Mouse (Mus musculus) embryonic facial prominence, embryonic 13.5 days (tissue): ENCODE data around the gene Gm6583. TPM values are rescaled to one million over a fixed set of nuclear protein-coding genes. Genes with fewer than 3 reads are reported as not detected.

ENCODE experiments used
- ATAC-seq: fragments of 200-750 bp; cut with Nextera tagmentation; 2 replicates; pipeline ENCODE4 v1.8.0; 2017; ENCODE audit warnings: low read depth; ENCODE audit not compliant: insufficient number of reproducible peaks, insufficient read depth, low FRiP score, low TSS enrichment
- H3K27ac ChIP-seq: fragments of 300-500 bp; sonication (generic); 2 replicates; pipeline ENCODE4 v1.5.1; 2015; ENCODE audit warnings: moderate library complexity, mild to moderate bottlenecking, inconsistent platforms
- H3K27me3 ChIP-seq: fragments of 300-500 bp; sonication (generic); 2 replicates; pipeline ENCODE4 v1.6.1; 2015; ENCODE audit warnings: mild to moderate bottlenecking, inconsistent platforms
- H3K36me3 ChIP-seq: fragments of 300-500 bp; sonication (generic); 2 replicates; pipeline ENCODE4 v1.6.1; 2015; ENCODE audit warnings: mild to moderate bottlenecking, inconsistent platforms
- H3K4me1 ChIP-seq: fragments of 300-500 bp; sonication (generic); 2 replicates; pipeline ENCODE4 v1.6.1; 2015; ENCODE audit warnings: inconsistent platforms
- H3K4me2 ChIP-seq: fragments of 300-500 bp; sonication (generic); 2 replicates; pipeline ENCODE4 v1.6.1; 2015; ENCODE audit warnings: moderate library complexity, mild to moderate bottlenecking, inconsistent platforms
- H3K4me3 ChIP-seq: fragments of 300-500 bp; sonication (generic); 2 replicates; pipeline ENCODE4 v1.5.1; 2015; ENCODE audit warnings: mild to moderate bottlenecking, inconsistent platforms
- H3K9ac ChIP-seq: fragments of 300-500 bp; sonication (generic); 2 replicates; pipeline ENCODE4 v1.6.1; 2015; ENCODE audit warnings: mild to moderate bottlenecking, inconsistent platforms
- H3K9me3 ChIP-seq: fragments of 300-500 bp; sonication (generic); 2 replicates; pipeline ENCODE4 v1.6.1; 2016; ENCODE audit warnings: inconsistent platforms
- WGBS: fragments of 180-500 bp; shearing (Covaris S2); methylation state at CpG from one replicate; pipeline ENCODE4 v1.1.7; 2015; ENCODE audit warnings: mixed read lengths; 5-methylcytosine and 5-hydroxymethylcytosine counted together
- polyA plus RNA-seq: library from polyadenylated mRNA; unstranded; fragments of >200 nt; fragmentation: Nextera tagmentation; extraction: Ambion mirVana; gene quantifications from 2 replicates; pipeline ENCODE4 v1.2.1, GENCODE M21; 2015

Gm6583 gene
- polyA plus RNA-seq, 1 experiment from 2014 or later: 0.18 TPM

- Histone ChIP-seq H3K9ac (no peak overlapping the region), H3K9me3 (no peaks in the 10 kb centered on the region), H3K4me2 (no peak overlapping the region), H3K27ac (no peak overlapping the region), H3K36me3 (peaks cover 33% of the 10 kb centered on the region), H3K4me1 (peaks cover 14% of the 10 kb centered on the region; the same call in 1 of the 2 replicates), H3K27me3 (peaks cover 6% of the 10 kb centered on the region; the same call in 1 of the 2 replicates), H3K4me3 (no peak overlapping the region)
- 88% methylated on average over 13 of the region's 13 CpGs for WGBS
- ATAC-seq: no peak
These were observed 29.1 kb upstream of the Gm6583 start for GRCm38 (mm10) chr5:112384805-112385472.

GRCm38 (mm10) chr5:112382641-112383330 is 27.0 kb upstream of the Gm6583 start:
- Histone ChIP-seq H3K4me3 (no peak overlapping the region), H3K4me2 (no peak overlapping the region), H3K9ac (no peak overlapping the region), H3K27ac (peak overlapping the region; percentile 72), H3K9me3 (no peaks in the 10 kb centered on the region), H3K27me3 (no peaks in the 10 kb centered on the region), H3K36me3 (peaks cover 46% of the 10 kb centered on the region), H3K4me1 (peaks cover 14% of the 10 kb centered on the region; the same call in 1 of the 2 replicates)
- 0 out of 2 replicates have a peak, but pooled peaks have one; percentile 21 for ATAC-seq
- WGBS: 49% methylated on average over 17 of the region's 17 CpGs

- H3K36me3 ChIP-seq: peaks cover 52% of the 10 kb centered on the region
- H3K4me3 ChIP-seq: no peak overlapping the region
- no peaks in the 10 kb centered on the region for H3K27me3 ChIP-seq
- peak overlapping the region; percentile 72 for H3K27ac ChIP-seq
- 59% methylated on average over 8 of the region's 9 CpGs for WGBS
- peaks cover 14% of the 10 kb centered on the region; the same call in 1 of the 2 replicates for H3K4me1 ChIP-seq
- no peak overlapping the region for H3K4me2 ChIP-seq
- H3K9me3 ChIP-seq: no peaks in the 10 kb centered on the region
- H3K9ac ChIP-seq: no peak overlapping the region
- no peak for ATAC-seq
These were observed 26.2 kb upstream of the Gm6583 start for GRCm38 (mm10) chr5:112382042-112382441.

DNA sequence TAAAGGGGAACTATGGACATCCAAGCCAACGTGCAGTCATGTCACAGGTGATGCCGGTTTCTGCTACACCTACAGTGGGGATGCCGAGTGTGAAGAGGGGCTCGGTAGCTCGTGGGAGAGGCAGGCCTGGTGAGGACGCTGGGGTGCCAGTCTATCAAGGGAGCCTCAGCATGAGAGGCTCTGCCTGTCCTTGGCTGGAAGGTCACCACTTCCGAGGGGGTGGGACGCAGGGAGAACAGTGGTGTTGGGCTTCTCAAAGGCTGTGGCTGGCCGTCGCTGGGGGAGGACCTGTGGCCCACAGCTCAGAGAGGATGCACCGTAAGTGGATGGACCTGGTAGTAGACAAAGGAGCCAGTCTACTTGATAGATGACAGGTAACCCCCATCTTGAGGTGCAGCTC is 25.3 kb upstream of the Gm6583 start:
- no peak overlapping the region for H3K27ac ChIP-seq
- no peaks in the 10 kb centered on the region for H3K27me3 ChIP-seq
- H3K4me2 ChIP-seq: no peak overlapping the region
- ATAC-seq: no peak
- H3K4me1 ChIP-seq: peaks cover 14% of the 10 kb centered on the region; the same call in 1 of the 2 replicates
- H3K9ac ChIP-seq: no peak overlapping the region
- H3K36me3 ChIP-seq: peaks cover 53% of the 10 kb centered on the region
- no peak overlapping the region for H3K4me3 ChIP-seq
- 85% methylated on average over 11 of the region's 11 CpGs for whole genome bisulfite sequencing
- H3K9me3 ChIP-seq: no peaks in the 10 kb centered on the region

- Histone ChIP-seq H3K4me1 (peaks cover 14% of the 10 kb centered on the region; the same call in 1 of the 2 replicates), H3K9ac (no peak overlapping the region), H3K4me3 (no peak overlapping the region), H3K4me2 (no peak overlapping the region), H3K36me3 (peaks cover 63% of the 10 kb centered on the region), H3K27me3 (no peaks in the 10 kb centered on the region), H3K9me3 (no peaks in the 10 kb centered on the region), H3K27ac (no peak overlapping the region)
- ATAC-seq: no peak
- 78% methylated on average over 6 of the region's 6 CpGs for WGBS
These were observed 22.9 kb upstream of the Gm6583 start for GRCm38 (mm10) chr5:112378716-112379115.

GRCm38 (mm10) chr5:112377380-112377779 is 21.5 kb upstream of the Gm6583 start:
- Histone ChIP-seq H3K4me3 (no peak overlapping the region), H3K27me3 (no peaks in the 10 kb centered on the region), H3K27ac (no peak overlapping the region), H3K9ac (no peak overlapping the region), H3K9me3 (no peaks in the 10 kb centered on the region), H3K4me2 (no peak overlapping the region), H3K4me1 (peaks cover 6% of the 10 kb centered on the region; the same call in 1 of the 2 replicates), H3K36me3 (peaks cover 76% of the 10 kb centered on the region)
- WGBS: 100% methylated on average over 1 of the region's 1 CpGs
- ATAC-seq: no peak

DNA sequence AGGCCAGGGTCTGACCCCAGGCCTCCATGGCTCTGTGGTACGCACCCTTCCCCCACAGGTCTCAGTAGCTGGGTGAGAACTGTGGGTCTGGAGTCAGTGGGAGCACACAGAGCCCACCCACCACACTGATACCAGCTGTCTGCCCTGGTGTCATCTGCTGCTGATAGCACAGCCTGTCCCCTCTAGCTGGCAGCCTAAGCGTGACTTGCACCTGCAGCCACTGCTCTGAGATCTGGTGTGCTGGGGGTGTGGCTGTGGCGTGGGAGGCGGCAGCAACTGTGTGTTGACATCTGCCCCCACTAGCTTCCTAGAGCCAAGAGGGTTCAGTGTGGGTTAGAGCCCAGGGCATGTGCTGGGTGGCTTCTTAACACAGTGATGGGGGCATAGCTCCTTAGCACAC is 20.3 kb upstream of the Gm6583 start:
- Histone ChIP-seq H3K27ac (no peak overlapping the region), H3K27me3 (no peaks in the 10 kb centered on the region), H3K9ac (no peak overlapping the region), H3K4me2 (no peak overlapping the region), H3K36me3 (peaks cover 87% of the 10 kb centered on the region), H3K4me1 (no peaks in the 10 kb centered on the region), H3K4me3 (no peak overlapping the region), H3K9me3 (no peaks in the 10 kb centered on the region)
- ATAC-seq: no peak
- 84% methylated on average over 4 of the region's 4 CpGs for WGBS

- Histone ChIP-seq H3K4me2 (no peak overlapping the region), H3K27ac (no peak overlapping the region), H3K4me3 (no peak overlapping the region), H3K4me1 (no peaks in the 10 kb centered on the region), H3K36me3 (peaks cover 95% of the 10 kb centered on the region), H3K27me3 (no peaks in the 10 kb centered on the region), H3K9me3 (no peaks in the 10 kb centered on the region), H3K9ac (no peak overlapping the region)
- 63% methylated on average over 7 of the region's 7 CpGs for WGBS
- no peak for ATAC-seq
These were observed 16.1 kb upstream of the Gm6583 start for GRCm38 (mm10) chr5:112371933-112372332.

DNA sequence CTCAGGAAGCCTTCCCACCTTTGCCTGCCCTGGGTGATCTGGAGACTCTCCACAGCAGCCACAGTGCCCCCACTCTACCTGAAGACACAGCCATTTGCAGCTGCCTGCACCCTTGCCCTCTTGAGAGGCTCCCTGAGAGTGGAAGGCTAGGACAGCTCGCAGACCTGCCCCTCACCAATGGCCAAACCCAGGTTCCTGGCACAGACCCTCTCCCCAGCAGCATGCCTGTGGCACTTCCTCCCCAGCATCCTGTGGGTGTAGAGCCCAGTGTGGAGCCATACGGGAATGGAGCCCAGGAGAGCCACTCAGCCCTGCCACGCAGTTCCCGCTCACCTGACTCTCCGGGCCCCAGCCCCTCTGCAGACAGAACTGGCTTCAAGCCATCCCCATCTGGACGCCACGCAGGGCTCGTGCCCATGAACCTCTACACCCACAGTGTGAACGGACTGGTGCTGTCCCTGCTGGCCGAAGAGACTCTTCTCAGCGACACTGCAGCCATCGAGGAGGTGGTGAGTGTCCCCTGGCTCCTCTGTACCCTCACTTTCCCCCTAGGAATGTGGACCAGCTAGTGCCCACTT is 14.5 kb upstream of the Gm6583 start:
- H3K27me3 ChIP-seq: no peaks in the 10 kb centered on the region
- no peak overlapping the region for H3K4me2 ChIP-seq
- no peaks in the 10 kb centered on the region for H3K9me3 ChIP-seq
- no peak overlapping the region for H3K9ac ChIP-seq
- 93% methylated on average over 12 of the region's 12 CpGs for WGBS
- H3K36me3 ChIP-seq: peaks cover 93% of the 10 kb centered on the region
- no peaks in the 10 kb centered on the region for H3K4me1 ChIP-seq
- no peak overlapping the region for H3K4me3 ChIP-seq
- ATAC-seq: no peak
- no peak overlapping the region; the same call in 1 of the 2 replicates for H3K27ac ChIP-seq

GRCm38 (mm10) chr5:112369326-112369725 is 13.5 kb upstream of the Gm6583 start:
- H3K9me3 ChIP-seq: no peaks in the 10 kb centered on the region
- WGBS: 93% methylated on average over 13 of the region's 13 CpGs
- no peak overlapping the region for H3K27ac ChIP-seq
- H3K4me1 ChIP-seq: no peaks in the 10 kb centered on the region
- H3K27me3 ChIP-seq: no peaks in the 10 kb centered on the region
- H3K4me2 ChIP-seq: no peak overlapping the region
- no peak for ATAC-seq
- no peak overlapping the region for H3K4me3 ChIP-seq
- H3K36me3 ChIP-seq: peaks cover 93% of the 10 kb centered on the region
- H3K9ac ChIP-seq: no peak overlapping the region

DNA sequence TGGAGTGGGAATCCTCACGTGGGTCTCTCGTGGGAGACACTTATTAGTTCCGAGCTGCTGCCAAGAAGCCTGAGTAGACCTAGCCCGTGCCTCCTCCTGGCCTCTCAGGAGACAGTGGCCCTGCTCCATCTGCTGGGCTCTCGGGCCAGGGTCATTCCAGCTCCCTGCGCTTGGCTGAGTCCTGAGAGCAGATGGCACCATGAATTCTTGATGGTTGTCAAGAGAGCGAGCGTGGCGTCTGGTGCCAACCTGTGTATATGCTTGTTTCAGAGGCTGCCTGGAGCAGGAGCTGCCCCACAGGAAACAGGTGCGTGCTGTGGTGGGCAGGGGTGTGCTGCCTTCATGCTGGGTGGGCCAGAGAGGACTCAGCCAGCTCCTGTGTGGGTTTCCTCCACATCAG is 12.8 kb upstream of the Gm6583 start:
- WGBS: 93% methylated on average over 10 of the region's 10 CpGs
- no peak overlapping the region for H3K4me2 ChIP-seq
- H3K36me3 ChIP-seq: peaks cover 93% of the 10 kb centered on the region
- H3K27me3 ChIP-seq: no peaks in the 10 kb centered on the region
- H3K4me1 ChIP-seq: no peaks in the 10 kb centered on the region
- H3K9ac ChIP-seq: no peak overlapping the region
- H3K27ac ChIP-seq: no peak overlapping the region
- no peak overlapping the region for H3K4me3 ChIP-seq
- no peaks in the 10 kb centered on the region for H3K9me3 ChIP-seq
- ATAC-seq: no peak

- Histone ChIP-seq H3K4me2 (no peak overlapping the region), H3K4me1 (no peaks in the 10 kb centered on the region), H3K9me3 (no peaks in the 10 kb centered on the region), H3K27me3 (no peaks in the 10 kb centered on the region), H3K4me3 (no peak overlapping the region), H3K27ac (no peak overlapping the region; the same call in 1 of the 2 replicates), H3K36me3 (peaks cover 93% of the 10 kb centered on the region), H3K9ac (no peak overlapping the region)
- 89% methylated on average over 12 of the region's 12 CpGs for WGBS
- no peak for ATAC-seq
These were observed 12.1 kb upstream of the Gm6583 start for GRCm38 (mm10) chr5:112367929-112368328.
